Comparison of ENCODE assay signal across 8 mouse cellular contexts in the genomic region with DNA sequence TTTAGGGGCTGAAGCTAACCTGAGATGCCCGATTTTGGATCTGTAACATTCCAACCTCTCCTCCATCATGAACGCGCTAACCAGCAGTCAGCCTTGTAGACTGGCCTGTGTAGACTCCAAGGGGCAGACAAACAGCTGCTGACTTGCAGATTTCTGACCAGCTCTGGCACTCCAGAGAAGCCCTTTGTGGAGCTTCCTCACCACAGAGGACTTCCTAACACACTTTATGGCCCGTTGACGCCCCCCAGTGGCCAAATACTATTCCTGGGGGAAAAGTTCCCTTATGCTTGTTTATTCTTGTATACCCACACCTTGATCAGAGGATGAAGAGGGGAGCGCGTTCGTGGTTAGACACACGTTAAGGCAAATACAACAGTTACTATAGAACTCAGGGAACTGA. TPM values are rescaled to one million over a fixed set of nuclear protein-coding genes. Genes with fewer than 3 reads are reported as not detected.
DNase-seq lines count a peak whose midpoint lies in the region; ATAC-seq lines count a peak whose summit lies in the region.

No protein-coding gene starts in this region.

- H3K9ac ChIP-seq in forebrain, embryonic 11.5 days (ENCODE audit: low read length) = no peak overlapping the region

- no peak overlapping the region for H3K4me3 ChIP-seq in forebrain, embryonic 11.5 days (ENCODE audit: low read depth, low read length)
- H3K4me3 ChIP-seq in forebrain, embryonic 10.5 days = no peak overlapping the region

- 71% methylated on average over 9 of the region's 9 CpGs for WGBS in forebrain, embryonic 11.5 days
- WGBS in forebrain, embryonic 10.5 days = 74% methylated on average over 9 of the region's 9 CpGs

- H3K36me3 ChIP-seq in forebrain, embryonic 11.5 days (ENCODE audit: control insufficient read depth, insufficient read depth, low read length) = no peaks in the 10 kb centered on the region
- no peaks in the 10 kb centered on the region for H3K36me3 ChIP-seq in forebrain, embryonic 10.5 days (replicated peaks)

- H3K27me3 ChIP-seq in forebrain, embryonic 11.5 days (ENCODE audit: control insufficient read depth, insufficient read depth, low read length) = no peaks in the 10 kb centered on the region
- no peaks in the 10 kb centered on the region for H3K27me3 ChIP-seq in forebrain, embryonic 10.5 days (ENCODE audit: poor library complexity, severe bottlenecking)

- DNase-seq in forebrain, embryonic 11.5 days (ENCODE audit: low spot score) = peak; percentile 61
- DNase-seq in forebrain, embryonic 10.5 days (ENCODE audit: extremely low spot score, low spot score) = no peak
- peak; percentile 86 for DNase-seq in B cell, adult 2 months
- DNase-seq in adrenal gland, adult 2 months = peak; percentile 58
- peak; percentile 65 for DNase-seq in kidney, postnatal 14 days
- DNase-seq in lung, postnatal 25 days (ENCODE audit: low spot score) = peak; percentile 52
- peak; percentile 60 to 83 for DNase-seq in spleen, postnatal 4 days (ENCODE audit: low spot score in 2 of 2)

- ATAC-seq in forebrain, embryonic 11.5 days (replicated peaks; ENCODE audit: low FRiP score) = no peak
- peak; percentile 49; the same call in 1 of the 2 replicates for ATAC-seq in erythroblast, adult 5-6 weeks (replicated peaks; ENCODE audit: low FRiP score, poor library complexity, severe bottlenecking)

- H3K9me3 ChIP-seq in forebrain, embryonic 11.5 days (ENCODE audit: control insufficient read depth, low read length) = no peaks in the 10 kb centered on the region
- H3K9me3 ChIP-seq in forebrain, embryonic 10.5 days = no peaks in the 10 kb centered on the region; the same call in 1 of the 2 replicates

- no peak overlapping the region for H3K27ac ChIP-seq in forebrain, embryonic 11.5 days (ENCODE audit: low read depth, low read length)
- H3K27ac ChIP-seq in forebrain, embryonic 10.5 days = no peak overlapping the region

- H3K4me1 ChIP-seq in forebrain, embryonic 11.5 days (replicated peaks; ENCODE audit: control insufficient read depth, insufficient read depth, low read length) = no peaks in the 10 kb centered on the region
- H3K4me1 ChIP-seq in forebrain, embryonic 10.5 days = 0 out of 2 replicates have a peak, but pooled peaks cover 7% of the 10 kb centered on the region

- no peak overlapping the region for H3K4me2 ChIP-seq in forebrain, embryonic 11.5 days (ENCODE audit: low read depth, low read length, severe bottlenecking)

RNA-seq across cellular contexts. Expression of gene Rsbn1l, which starts 12.8 kb away (rescaled TPM):
- polyA plus RNA-seq in forebrain, embryonic 11.5 days (2014; fragmentation: Nextera tagmentation; extraction: Ambion mirVana) = 7.2 and 8.3 TPM in 2 replicates
- 5.2 and 5.6 TPM in 2 replicates for polyA plus RNA-seq in forebrain, embryonic 10.5 days (2016; fragmentation: Nextera tagmentation; extraction: Ambion mirVana)
- total RNA-seq in adrenal gland, adult 2 months (2021) = 10 to 100 TPM; 11.7 to 14.6 TPM
- 4.5 and 4.9 TPM in 2 replicates for polyA plus RNA-seq in adrenal gland, adult 2 months (2012; rRNA removed)
- total RNA-seq in erythroblast, adult 5-6 weeks (2015; ENCODE audit: low replicate concordance) = 22.5 and 27.6 TPM in 2 replicates
- 28.9 and 43.9 TPM in 2 replicates for total RNA-seq in erythroblast, adult 5-6 weeks (2017; ENCODE audit: low replicate concordance)
